Mouse (Mus musculus) mouse trophoblast stem cell (cell line): ENCODE data around the gene Palmd.

Experiments used
- in situ Hi-C, 2 experiments: fragments of 300-500 bp; cut with MseI, MboI; formaldehyde crosslinking; loops; 2 replicates in 1 of 2; 3 replicates in 1 of 2; pipeline ENCODE4 v1.15.1; 2025

Gene Palmd

DNA sequence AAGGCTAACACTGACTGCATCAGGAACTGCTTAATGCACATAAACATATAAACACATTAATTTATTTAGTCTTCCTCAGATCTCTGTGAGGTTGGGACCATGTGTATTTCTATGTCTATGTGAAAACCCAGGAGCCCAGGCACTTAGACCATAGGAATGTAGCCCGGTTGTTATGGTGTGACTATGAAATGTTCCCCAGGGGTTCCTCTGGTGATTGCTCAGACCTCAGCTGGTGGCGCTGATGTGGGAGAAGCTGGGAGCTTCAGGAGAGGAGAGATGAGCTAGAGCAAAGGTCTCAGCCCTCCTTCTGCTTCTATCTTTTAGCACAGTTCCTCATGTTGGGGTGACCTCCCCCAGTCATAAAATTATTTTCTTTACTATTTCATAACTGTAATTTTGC is 8.4 kb downstream of the Palmd start:
- in situ Hi-C loops = no loop called here

- in situ Hi-C loops = no loop called here
Observed at GRCm38 (mm10) chr3:116955061-116955460, 13.7 kb downstream of the Palmd start.

GRCm38 (mm10) chr3:116953366-116953765 is 15.4 kb downstream of the Palmd start:
- in situ Hi-C loops = no loop called here

- in situ Hi-C loops = no loop called here
Observed at GRCm38 (mm10) chr3:116952242-116952899, 16.4 kb downstream of the Palmd start.

- in situ Hi-C loops = no loop called here
Observed at GRCm38 (mm10) chr3:116951489-116951888, 17.3 kb downstream of the Palmd start.

DNA sequence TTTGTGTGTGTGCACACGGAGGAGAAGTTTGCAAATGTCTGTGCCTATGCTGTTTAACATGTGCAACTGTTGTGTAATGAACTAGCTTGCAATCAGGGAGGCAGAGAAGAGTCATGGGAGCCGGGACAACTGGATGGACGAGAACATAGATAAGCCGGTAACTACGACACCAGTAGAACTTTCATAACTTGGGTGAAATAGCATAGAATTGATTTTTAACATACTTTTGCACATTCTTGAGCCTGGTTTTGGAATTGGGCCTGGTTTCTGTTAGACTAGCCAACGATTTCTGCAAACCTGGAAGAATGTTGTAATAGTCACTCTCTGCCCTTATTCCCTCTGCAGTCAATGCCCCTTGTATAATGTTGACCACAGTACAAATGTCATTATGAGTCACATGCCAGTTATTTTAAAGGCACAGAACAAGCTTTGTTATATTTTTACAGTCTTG is 18.1 kb downstream of the Palmd start:
- in situ Hi-C loops = no loop called here

- in situ Hi-C loops = no loop called here
Observed at GRCm38 (mm10) chr3:116946476-116946875, 22.3 kb downstream of the Palmd start.

GRCm38 (mm10) chr3:116943422-116943821 is 25.4 kb downstream of the Palmd start:
- in situ Hi-C loops = no loop called here

- in situ Hi-C loops = no loop called here
Observed at GRCm38 (mm10) chr3:116942751-116943150, 26.0 kb downstream of the Palmd start.

DNA sequence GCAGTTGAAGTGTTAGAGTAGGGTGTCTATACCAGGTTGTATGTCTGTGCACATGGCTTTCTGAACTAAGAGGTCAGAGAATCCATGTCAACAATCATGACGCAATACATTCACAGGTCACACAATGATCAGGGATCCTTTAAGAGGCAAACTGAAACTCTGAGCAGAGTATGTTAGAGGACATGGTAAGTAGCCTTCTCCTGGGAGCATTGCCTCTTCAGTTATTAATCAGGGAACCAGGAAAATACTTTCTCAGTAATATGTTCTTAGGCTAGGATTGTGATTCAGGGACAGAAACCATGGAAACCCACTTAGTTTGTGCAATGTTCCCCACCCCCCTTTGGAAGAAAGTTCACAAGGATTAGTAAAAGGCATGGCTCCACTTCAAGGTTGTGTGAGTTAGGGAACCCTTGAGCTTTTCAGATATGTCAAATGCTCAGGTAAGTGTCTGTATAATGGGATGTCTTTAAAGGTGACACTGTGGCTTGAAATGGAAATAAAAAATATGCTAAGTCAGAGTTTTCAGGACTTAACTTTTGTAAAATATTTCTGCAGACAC is 27.1 kb downstream of the Palmd start:
- in situ Hi-C loops = no loop called here

DNA sequence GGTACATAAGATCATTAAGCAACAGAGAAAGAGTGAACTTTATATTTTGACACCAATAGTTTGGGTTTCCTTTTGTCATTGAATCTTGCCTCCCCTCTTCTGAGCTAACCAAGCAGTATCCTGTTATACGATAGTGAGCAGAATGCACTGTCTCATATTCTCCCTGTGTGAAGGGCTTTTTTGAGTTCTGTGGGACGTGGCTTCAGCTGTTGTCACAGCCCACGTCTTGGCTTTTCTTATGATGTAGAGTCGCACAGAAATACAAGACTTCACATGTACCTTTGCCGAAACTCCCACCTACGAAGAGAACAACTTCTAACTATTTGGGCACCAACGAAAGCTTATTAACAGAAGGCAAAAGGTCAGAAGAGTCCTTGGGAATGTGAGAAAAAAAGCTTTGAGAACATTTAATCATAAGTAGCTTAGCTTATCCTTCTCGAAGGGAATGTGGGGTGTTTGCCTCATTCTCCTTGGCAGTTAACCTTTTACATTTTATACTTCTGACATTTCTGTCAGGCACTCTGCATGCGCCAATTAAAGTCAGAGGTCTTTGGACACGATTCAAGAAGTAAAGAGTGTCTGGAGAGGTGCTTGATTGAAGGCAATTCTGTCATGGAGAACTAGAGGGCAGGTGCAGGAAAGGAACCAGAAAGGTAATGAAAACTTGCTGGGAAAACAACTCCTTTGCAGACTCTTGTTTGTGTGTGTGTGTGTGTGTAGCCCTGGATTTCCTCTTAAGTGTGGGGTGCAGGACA is 27.8 kb downstream of the Palmd start:
- in situ Hi-C loops = no loop called here

GRCm38 (mm10) chr3:116936934-116937691 is 31.7 kb downstream of the Palmd start:
- in situ Hi-C loops = no loop called here

DNA sequence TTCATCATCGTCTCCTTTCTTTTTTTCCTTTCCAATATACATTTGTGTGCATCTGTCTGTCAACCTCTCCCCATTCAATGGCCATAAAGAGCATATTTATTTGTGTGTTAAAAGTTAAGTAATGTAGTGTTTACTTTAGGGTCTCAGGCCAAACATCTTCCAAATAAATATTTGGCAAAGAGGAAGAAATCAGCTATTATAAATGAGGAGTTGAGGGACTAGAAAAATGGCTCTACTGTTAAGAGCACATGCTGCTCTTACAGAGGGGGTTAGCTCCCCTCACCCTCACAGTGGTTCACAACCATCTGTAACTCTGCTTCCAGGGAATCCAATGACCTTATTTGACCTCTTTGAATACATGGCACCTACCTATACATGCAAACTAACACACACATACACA is 35.6 kb downstream of the Palmd start:
- in situ Hi-C loops = no loop called here

DNA sequence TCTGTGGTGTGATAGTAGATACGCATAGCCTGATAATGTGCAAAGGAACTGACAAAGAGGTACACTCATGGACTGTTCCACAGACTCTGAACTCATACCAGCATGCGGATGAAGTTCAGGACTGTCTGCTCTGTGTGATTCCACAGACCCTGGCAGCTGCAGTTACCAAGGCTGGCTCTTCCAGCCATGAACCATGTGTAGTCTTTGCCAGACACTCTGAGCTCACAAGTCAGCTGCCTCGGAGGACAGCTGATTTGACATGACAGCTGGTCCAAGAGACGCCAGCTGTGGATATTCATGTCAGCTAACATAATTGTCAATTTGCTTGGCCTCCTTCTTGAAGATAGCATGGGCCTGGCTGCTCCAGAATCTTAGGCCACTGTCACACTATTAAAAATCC is 39.8 kb downstream of the Palmd start:
- in situ Hi-C loops = no loop called here

DNA sequence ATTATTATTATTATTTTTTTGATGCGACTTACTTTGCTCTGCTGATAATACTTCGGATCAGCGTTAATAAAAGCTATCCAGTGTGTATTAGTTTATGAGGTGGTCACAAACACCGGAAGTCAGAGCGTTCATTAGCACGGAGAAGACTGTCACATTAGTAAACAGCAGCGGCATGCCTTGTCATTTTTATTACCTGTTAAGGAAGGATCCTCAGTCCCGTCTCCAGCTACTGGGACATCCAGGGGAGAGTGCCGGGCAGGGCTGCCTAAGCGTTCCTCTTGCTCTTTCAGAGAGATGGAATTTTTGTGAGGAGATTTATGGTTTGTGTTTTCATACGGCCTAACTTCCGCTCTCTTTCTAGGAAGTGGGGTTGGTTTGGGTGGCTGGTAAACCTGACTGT is 45.7 kb downstream of the Palmd start:
- in situ Hi-C loops = loop anchor here (25.0 kb wide), 1 partner anchor 514 kb away; no protein-coding TSS in a partner anchor

DNA sequence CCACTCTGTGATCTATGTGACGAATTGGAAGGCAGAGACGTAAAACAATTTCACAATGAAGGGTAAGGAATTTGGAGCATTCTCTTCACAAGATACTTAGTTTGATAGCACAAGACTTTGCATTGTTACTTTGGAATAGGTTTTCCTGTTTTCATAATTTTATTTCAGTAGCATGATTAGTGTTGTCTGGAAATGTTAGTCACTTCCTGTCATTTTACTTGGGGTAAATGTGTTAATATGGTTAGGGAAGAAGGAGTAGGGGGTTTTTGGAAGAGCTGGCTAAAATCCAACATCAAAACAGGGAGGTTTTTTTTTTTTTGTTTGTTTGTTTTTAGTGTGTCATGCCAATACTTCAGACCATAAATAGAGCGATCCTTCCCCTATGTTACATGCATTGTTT is 47.3 kb downstream of the Palmd start:
- in situ Hi-C loops = loop anchor here (25.0 kb wide), 1 partner anchor 516 kb away; no protein-coding TSS in a partner anchor

GRCm38 (mm10) chr3:116917016-116917415 is 51.8 kb downstream of the Palmd start:
- in situ Hi-C loops = loop anchor here (25.0 kb wide), 1 partner anchor 520 kb away; no protein-coding TSS in a partner anchor

GRCm38 (mm10) chr3:116914931-116915330 is 53.9 kb downstream of the Palmd start:
- in situ Hi-C loops = loop anchor here (25.0 kb wide), 1 partner anchor 522 kb away; no protein-coding TSS in a partner anchor

GRCm38 (mm10) chr3:116914374-116914773 is 54.4 kb downstream of the Palmd start:
- in situ Hi-C loops = loop anchor here (25.0 kb wide), 1 partner anchor 523 kb away; no protein-coding TSS in a partner anchor

DNA sequence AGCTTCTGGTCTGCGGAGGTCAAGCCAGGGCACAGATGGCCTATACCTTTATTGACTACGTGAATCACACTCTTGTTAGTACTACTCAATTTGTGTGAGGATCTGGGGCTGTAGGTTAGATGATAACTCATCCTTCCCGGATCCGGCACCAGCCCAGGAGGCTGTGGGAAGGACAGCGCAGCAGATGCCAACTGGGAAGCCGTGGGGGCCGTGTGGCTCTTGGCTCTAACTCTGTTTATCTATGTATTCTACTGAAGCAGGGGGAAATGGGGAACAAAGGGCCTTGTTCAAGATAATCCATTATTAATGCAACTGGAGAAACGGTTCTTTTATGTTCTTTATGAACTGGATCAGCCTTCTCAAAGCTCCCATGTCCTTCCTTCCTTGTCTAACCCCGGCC is 62.2 kb downstream of the Palmd start:
- in situ Hi-C loops = loop anchor here (5.0 to 25.0 kb wide), 2 partner anchors 156 to 531 kb away; no protein-coding TSS in a partner anchor

DNA sequence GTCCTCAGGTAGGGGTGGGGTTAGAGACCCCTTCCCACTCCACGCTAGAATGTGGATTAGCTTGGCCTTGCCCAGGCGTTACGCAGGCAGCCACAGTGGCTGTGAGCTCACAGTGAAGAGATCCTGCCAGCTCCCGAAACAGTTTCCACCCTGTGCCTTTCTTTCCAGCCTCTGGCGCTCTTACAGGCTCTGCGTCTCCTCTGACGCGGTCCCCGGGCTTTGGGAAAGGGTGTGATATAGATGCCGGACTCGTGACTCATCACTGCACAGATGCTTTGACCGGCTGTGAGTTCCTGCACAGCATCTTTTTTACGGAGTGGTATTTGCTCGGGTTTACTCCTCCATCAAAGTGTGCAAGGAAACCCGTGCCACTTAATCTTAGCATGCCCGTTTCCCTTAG is 62.9 kb downstream of the Palmd start:
- in situ Hi-C loops = loop anchor here (5.0 to 25.0 kb wide), 2 partner anchors 156 to 531 kb away; no protein-coding TSS in a partner anchor

DNA sequence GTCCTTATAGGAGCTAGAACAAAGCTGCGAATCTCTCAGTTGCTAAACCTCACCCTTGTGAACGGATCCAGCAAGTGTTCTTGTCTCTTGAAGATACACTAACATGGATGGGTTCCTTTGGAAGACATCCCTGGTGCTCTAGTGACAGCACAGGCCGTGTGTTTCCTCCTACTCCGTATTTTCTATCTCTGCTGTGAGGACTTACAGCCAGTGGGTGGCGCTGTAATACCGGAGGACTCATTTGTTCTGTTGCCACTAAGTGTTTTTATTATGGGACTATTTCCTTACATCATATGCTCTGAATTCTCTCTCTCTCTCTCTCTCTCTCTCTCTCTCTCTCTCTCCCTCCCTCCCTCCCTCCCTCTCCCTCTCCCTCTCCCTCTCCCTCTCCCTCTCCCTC is 64.6 kb downstream of the Palmd start:
- in situ Hi-C loops = loop anchor here (25.0 kb wide), 1 partner anchor 533 kb away; no protein-coding TSS in a partner anchor
